19 mouse cellular contexts compared by ENCODE assay signal in the genomic region with DNA sequence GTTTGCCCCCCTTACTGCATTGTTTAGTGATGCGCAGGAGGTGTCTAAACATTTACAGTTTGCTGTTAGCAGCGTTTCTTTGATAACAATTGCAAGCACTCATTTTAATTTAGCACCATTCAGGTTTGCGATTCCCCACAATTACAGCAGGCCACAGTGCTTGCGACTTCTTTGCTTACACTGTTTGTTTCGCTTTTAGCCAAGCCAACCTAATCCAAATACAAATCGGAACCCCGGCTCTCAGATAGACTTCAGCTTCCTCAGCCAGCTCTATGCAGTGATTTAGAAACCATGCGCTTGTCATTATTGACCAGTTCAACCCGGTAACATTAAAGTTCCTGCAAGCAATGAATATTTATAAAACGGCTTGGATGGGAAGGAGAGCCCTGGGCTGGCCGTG. TPM values are rescaled to one million over a fixed set of nuclear protein-coding genes. Genes with fewer than 3 reads are reported as not detected.
A peak's percentile ranks its signal among the peaks of the same experiment; 100 is the strongest.
DNase-seq lines count a peak whose midpoint lies in the region; ATAC-seq and TF ChIP-seq lines count a peak whose summit lies in the region.
"Had no signal": no experiment of that assay in that cellular context is flagged by ENCODE, and none has a peak within 500 bp of the region (broad histone marks: within the 10 kb centered on the region; RNA-seq: fewer than 3 reads in every experiment).

No protein-coding gene starts in this region.

- no peak overlapping the region for H3K9ac ChIP-seq in kidney, embryonic 15.5 days
- H3K9ac ChIP-seq in intestine, postnatal 0 days (ENCODE audit: low read depth, low read length): no peak overlapping the region
- H3K9ac ChIP-seq: heart, embryonic 12.5 days; hindbrain, embryonic 14.5 days; liver, embryonic 14.5 days; midbrain, embryonic 15.5 days had no signal

- DNase-seq in kidney, postnatal 14 days: no peak
- peak; percentile 6 for DNase-seq in lung, postnatal 36 days
- DNase-seq in lung, postnatal 10 days: no peak
- DNase-seq in kidney, postnatal 36 days: peak; percentile 29 to 45
- DNase-seq in urinary bladder, adult 18-20 months (ENCODE audit: low spot score in 2 of 2): no peak
- DNase-seq: adrenal gland, adult 2 months; cerebellum, adult 8-10 months; heart, adult 11 months; heart, postnatal 14 days; retina, postnatal 1 day; right cerebral cortex, postnatal 4 days; thymus, postnatal 14 days had no signal

- 0 out of 2 replicates have a peak overlapping the region, but pooled peaks have one; percentile 3 for H3K4me3 ChIP-seq in kidney, embryonic 15.5 days (replicated peaks)
- H3K4me3 ChIP-seq in intestine, postnatal 0 days (ENCODE audit: low read depth, low read length): no peak overlapping the region
- H3K4me3 ChIP-seq: forebrain, embryonic 10.5 days; heart, embryonic 12.5 days; midbrain, embryonic 15.5 days had no signal

- TF ChIP-seq CTCF in intestine, postnatal 0 days (IDR thresholded peaks at IDR 0.05; ENCODE audit: low read depth): no peak

- 41% methylated on average over 11 of the region's 11 CpGs for WGBS in kidney, embryonic 15.5 days
- WGBS in intestine, postnatal 0 days: 47% methylated on average over 11 of the region's 11 CpGs

- no peaks in the 10 kb centered on the region for H3K9me3 ChIP-seq in kidney, embryonic 15.5 days (replicated peaks)
- H3K9me3 ChIP-seq in intestine, postnatal 0 days (ENCODE audit: control insufficient read depth): no peaks in the 10 kb centered on the region
- H3K9me3 ChIP-seq: forebrain, embryonic 10.5 days; heart, embryonic 12.5 days; midbrain, embryonic 15.5 days had no signal

- H3K27ac ChIP-seq in kidney, embryonic 15.5 days: no peak overlapping the region
- H3K27ac ChIP-seq in intestine, postnatal 0 days (ENCODE audit: low read depth, low read length): no peak overlapping the region
- H3K27ac ChIP-seq: forebrain, embryonic 10.5 days; hindbrain, embryonic 14.5 days; liver, embryonic 14.5 days; midbrain, embryonic 15.5 days had no signal

- peaks cover 41% of the 10 kb centered on the region for H3K4me1 ChIP-seq in kidney, embryonic 15.5 days
- H3K4me1 ChIP-seq in intestine, postnatal 0 days (replicated peaks; ENCODE audit: control insufficient read depth, insufficient read depth, low read length): no peaks in the 10 kb centered on the region

- no peaks in the 10 kb centered on the region for H3K36me3 ChIP-seq in kidney, embryonic 15.5 days
- H3K36me3 ChIP-seq in intestine, postnatal 0 days (ENCODE audit: control insufficient read depth, insufficient read depth): no peaks in the 10 kb centered on the region
- H3K36me3 ChIP-seq: forebrain, embryonic 10.5 days; heart, embryonic 12.5 days; midbrain, embryonic 15.5 days had no signal

- peaks cover 14% of the 10 kb centered on the region for H3K27me3 ChIP-seq in kidney, embryonic 15.5 days
- H3K27me3 ChIP-seq in intestine, postnatal 0 days (replicated peaks; ENCODE audit: control insufficient read depth, insufficient read depth, low read length): no peaks in the 10 kb centered on the region

- no peak for ATAC-seq in kidney, embryonic 15.5 days (replicated peaks; ENCODE audit: low FRiP score)
- ATAC-seq in intestine, postnatal 0 days: no peak
- ATAC-seq: midbrain, embryonic 15.5 days had no signal

- peak overlapping the region; percentile 39 for H3K4me2 ChIP-seq in kidney, embryonic 15.5 days
- peak overlapping the region; percentile 22 for H3K4me2 ChIP-seq in intestine, postnatal 0 days (replicated peaks; ENCODE audit: low read depth)
- H3K4me2 ChIP-seq: heart, embryonic 12.5 days; hindbrain, embryonic 14.5 days; midbrain, embryonic 15.5 days had no signal

RNA-seq across cellular contexts. Expression of a gene that starts 3.5 kb away (rescaled TPM):
- 8.6 and 9.9 TPM in 2 replicates for polyA plus RNA-seq in kidney, embryonic 15.5 days (2015; fragmentation: Nextera tagmentation; extraction: Ambion mirVana)
- polyA plus RNA-seq in intestine, postnatal 0 days (2015; fragmentation: Nextera tagmentation; extraction: Ambion mirVana): 23.9 and 31.6 TPM in 2 replicates

Comparison
In these comparisons a context has a peak if more than half of its experiments do, and no peak if none do; other contexts are left out.
1. DNase-seq: peak in lung, postnatal 36 days (single experiment) and kidney, postnatal 36 days (2 of 2); none in kidney, postnatal 14 days (single experiment), lung, postnatal 10 days (single experiment) and urinary bladder, adult 18-20 months (0 of 2).